In genomic region chr1:86394246-86394645, GRCm38 (mm10) we compare ENCODE assay signal across 34 mouse cellular contexts. TPM values are rescaled to one million over a fixed set of nuclear protein-coding genes. Genes with fewer than 3 reads are reported as not detected.
DNase-seq lines count a peak whose midpoint lies in the region; ATAC-seq and TF ChIP-seq lines count a peak whose summit lies in the region.
"Had no signal": no experiment of that assay in that cellular context is flagged by ENCODE, and none has a peak within 500 bp of the region (broad histone marks: within the 10 kb centered on the region; RNA-seq: fewer than 3 reads in every experiment).

No protein-coding gene starts in this region.

- H3K4me1 ChIP-seq in thymus, adult 2 months (replicated peaks; ENCODE audit: control insufficient read depth, insufficient read depth, low read length): peaks cover 24% of the 10 kb centered on the region
- no peaks in the 10 kb centered on the region for H3K4me1 ChIP-seq in kidney, embryonic 16.5 days (ENCODE audit: insufficient read depth, low read length)
- H3K4me1 ChIP-seq: embryonic facial prominence, embryonic 12.5 days; hindbrain, embryonic 15.5 days; neural tube, embryonic 15.5 days had no signal

- H3K36me3 ChIP-seq in thymus, adult 2 months (ENCODE audit: control insufficient read depth, insufficient read depth, low read length): no peaks in the 10 kb centered on the region
- H3K36me3 ChIP-seq in kidney, embryonic 16.5 days (ENCODE audit: insufficient read depth, low read length): no peaks in the 10 kb centered on the region
- H3K36me3 ChIP-seq: embryonic facial prominence, embryonic 12.5 days; hindbrain, embryonic 10.5 days; hindbrain, embryonic 15.5 days; limb, embryonic 12.5 days; liver, embryonic 13.5 days; neural tube, embryonic 15.5 days had no signal

- WGBS in thymus, adult 2 months: 43% methylated on average over 3 of the region's 3 CpGs
- WGBS in kidney, embryonic 16.5 days: 85% methylated on average over 3 of the region's 3 CpGs

- no peak for DNase-seq in thymus, adult 2 months
- no peak for DNase-seq in thymus, postnatal 14 days
- no peak for DNase-seq in cerebellum, adult 11-12 months
- DNase-seq in cerebellum, adult 9-11 months: no peak
- DNase-seq: adrenal gland, adult 2 months; adrenal gland, postnatal 36 days; B cell, adult 2 months; cerebellum, adult 2 months; embryo, embryonic 11 days; gastrocnemius, postnatal 14 days; heart, postnatal 14 days; kidney, adult 8-10 months; kidney, postnatal 10 days; layer of hippocampus, adult 9-11 months; liver, embryonic 13.5 days; lung, adult 2 months; lung, postnatal 10 days; midbrain, embryonic 14.5 days; retina, postnatal 1 day; right cerebral cortex, postnatal 14 days; thymus, postnatal 36 days had no signal

- peak overlapping the region; percentile 62 for H3K27ac ChIP-seq in thymus, adult 2 months (ENCODE audit: control insufficient read depth, insufficient read depth, low read length)
- H3K27ac ChIP-seq in kidney, embryonic 16.5 days (ENCODE audit: low read length): no peak overlapping the region
- H3K27ac ChIP-seq: embryonic facial prominence, embryonic 12.5 days; hindbrain, embryonic 10.5 days; hindbrain, embryonic 15.5 days; limb, embryonic 12.5 days; liver, embryonic 13.5 days; neural tube, embryonic 15.5 days had no signal

- no peak for TF ChIP-seq CTCF in thymus, adult 2 months (IDR thresholded peaks at IDR 0.05; ENCODE audit: borderline replicate concordance, control insufficient read depth, extremely low read depth, insufficient read depth, low read length, poor library complexity)

- TF ChIP-seq POLR2A in thymus, adult 2 months (IDR thresholded peaks at IDR 0.05; ENCODE audit: control insufficient read depth, extremely low read depth, insufficient read depth, low read length, poor library complexity): no peak

- no peak overlapping the region for H3K4me2 ChIP-seq in kidney, embryonic 16.5 days (replicated peaks; ENCODE audit: low read depth, low read length)
- H3K4me2 ChIP-seq: embryonic facial prominence, embryonic 12.5 days; hindbrain, embryonic 15.5 days; limb, embryonic 12.5 days; liver, embryonic 13.5 days; neural tube, embryonic 15.5 days had no signal

- ATAC-seq in CD4-positive, CD25-positive, alpha-beta regulatory T cell, adult 4 months: peak; percentile 89
- ATAC-seq in inflammation-experienced regulatory T-cells, adult 6 months: peak; percentile 90
- no peak for ATAC-seq in kidney, embryonic 16.5 days (ENCODE audit: low FRiP score, low TSS enrichment)
- ATAC-seq: forebrain, embryonic 14.5 days; intestine, embryonic 16.5 days had no signal

- H3K9me3 ChIP-seq in kidney, embryonic 16.5 days (ENCODE audit: low read length): no peaks in the 10 kb centered on the region
- H3K9me3 ChIP-seq: embryonic facial prominence, embryonic 12.5 days; hindbrain, embryonic 10.5 days; hindbrain, embryonic 15.5 days; limb, embryonic 12.5 days; liver, embryonic 13.5 days; neural tube, embryonic 15.5 days had no signal

- H3K27me3 ChIP-seq in thymus, adult 2 months (ENCODE audit: control insufficient read depth, insufficient read depth, low read length): no peaks in the 10 kb centered on the region
- H3K27me3 ChIP-seq in kidney, embryonic 16.5 days (ENCODE audit: insufficient read depth, low read length): no peaks in the 10 kb centered on the region
- H3K27me3 ChIP-seq: embryonic facial prominence, embryonic 12.5 days; hindbrain, embryonic 15.5 days; limb, embryonic 12.5 days; liver, embryonic 13.5 days had no signal

- H3K4me3 ChIP-seq in thymus, adult 2 months (ENCODE audit: control insufficient read depth, insufficient read depth, low read length): no peak overlapping the region
- no peak overlapping the region for H3K4me3 ChIP-seq in kidney, embryonic 16.5 days (ENCODE audit: low read length)
- H3K4me3 ChIP-seq: embryonic facial prominence, embryonic 12.5 days; hindbrain, embryonic 10.5 days; hindbrain, embryonic 15.5 days; limb, embryonic 12.5 days; liver, embryonic 13.5 days; neural tube, embryonic 15.5 days had no signal

- no peak overlapping the region for H3K9ac ChIP-seq in kidney, embryonic 16.5 days (replicated peaks; ENCODE audit: low read length)
- H3K9ac ChIP-seq: embryonic facial prominence, embryonic 12.5 days; hindbrain, embryonic 15.5 days; limb, embryonic 12.5 days; liver, embryonic 13.5 days; neural tube, embryonic 15.5 days had no signal

RNA-seq across cellular contexts. Expression of gene Nmur1, which starts 31.8 kb away (rescaled TPM):
- polyA plus RNA-seq in thymus, adult 2 months (2012; rRNA removed): 0.44 and 0.64 TPM in 2 replicates
- polyA plus RNA-seq in CD4-positive, CD25-positive, alpha-beta regulatory T cell, adult 4 months (2017; shearing (Covaris generic)): 1 to 10 TPM; 1.5 to 4.0 TPM
- polyA plus RNA-seq in inflammation-experienced regulatory T-cells, adult 6 months (2017; shearing (Covaris generic)): 1 to 10 TPM in 2 of 3 experiments, under 1 TPM in 1; 0.77 to 2.1 (median 1.5) TPM
- polyA plus RNA-seq in kidney, embryonic 16.5 days (2015; fragmentation: Nextera tagmentation; extraction: Ambion mirVana): 0.12 TPM in 1 of 2 replicates, not detected in the other
- polyA plus RNA-seq: embryonic facial prominence, embryonic 12.5 days; forebrain, embryonic 14.5 days; heart, embryonic 14.5 days; limb, embryonic 12.5 days; liver, embryonic 13.5 days; midbrain, embryonic 14.5 days; stomach, embryonic 14.5 days had no signal

RNA-seq across cellular contexts. Expression of gene Tex44, which starts 31.9 kb away (rescaled TPM):
- 0.74 and 1.2 TPM in 2 replicates for polyA plus RNA-seq in thymus, adult 2 months (2012; rRNA removed)
- not detected for polyA plus RNA-seq in CD4-positive, CD25-positive, alpha-beta regulatory T cell, adult 4 months (2017; shearing (Covaris generic))
- not detected for polyA plus RNA-seq in inflammation-experienced regulatory T-cells, adult 6 months (2017; shearing (Covaris generic))
- not detected in 2 replicates for polyA plus RNA-seq in kidney, embryonic 16.5 days (2015; fragmentation: Nextera tagmentation; extraction: Ambion mirVana)
- polyA plus RNA-seq: adrenal gland, adult 2 months; brain, embryonic 14.5 days; cerebellum, adult 2 months; embryonic facial prominence, embryonic 12.5 days; forebrain, embryonic 14.5 days; heart, embryonic 14.5 days; hindbrain, embryonic 10.5 days; hindbrain, embryonic 15.5 days; intestine, embryonic 16.5 days; limb, embryonic 12.5 days; liver, embryonic 13.5 days; midbrain, embryonic 14.5 days; neural tube, embryonic 15.5 days; stomach, embryonic 14.5 days had no signal

RNA-seq across cellular contexts. Expression of gene Ncl, which starts 35.0 kb away (rescaled TPM):
- polyA plus RNA-seq in thymus, adult 2 months (2012; rRNA removed): 17.0 and 21.5 TPM in 2 replicates
- 100 to 1,000 TPM; 304 to 334 TPM for polyA plus RNA-seq in CD4-positive, CD25-positive, alpha-beta regulatory T cell, adult 4 months (2017; shearing (Covaris generic))
- 100 to 1,000 TPM; 345 to 360 (median 358) TPM for polyA plus RNA-seq in inflammation-experienced regulatory T-cells, adult 6 months (2017; shearing (Covaris generic))
- 432 and 504 TPM in 2 replicates for polyA plus RNA-seq in kidney, embryonic 16.5 days (2015; fragmentation: Nextera tagmentation; extraction: Ambion mirVana)

Comparison
In these comparisons a context has a peak if more than half of its experiments do, and no peak if none do; other contexts are left out.
1. RNA of gene Ncl, which starts 35.0 kb away (polyA plus RNA-seq): 432 to 504 TPM in kidney, embryonic 16.5 days, 345 to 360 TPM in inflammation-experienced regulatory T-cells, adult 6 months and 304 to 334 TPM in CD4-positive, CD25-positive, alpha-beta regulatory T cell, adult 4 months; 17.0 to 21.5 TPM in thymus, adult 2 months; every median in the first group is over 10 times any median in the second.